Mouse (Mus musculus): ENCODE results near the gene Nop2. TPM values are rescaled to one million over a fixed set of nuclear protein-coding genes. Genes with fewer than 3 reads are reported as not detected.

Nop2 gene
- polyA plus RNA-seq (2015; fragmentation: Nextera tagmentation; extraction: Ambion mirVana): 44.5 and 45.3 TPM in 2 replicates

DNA sequence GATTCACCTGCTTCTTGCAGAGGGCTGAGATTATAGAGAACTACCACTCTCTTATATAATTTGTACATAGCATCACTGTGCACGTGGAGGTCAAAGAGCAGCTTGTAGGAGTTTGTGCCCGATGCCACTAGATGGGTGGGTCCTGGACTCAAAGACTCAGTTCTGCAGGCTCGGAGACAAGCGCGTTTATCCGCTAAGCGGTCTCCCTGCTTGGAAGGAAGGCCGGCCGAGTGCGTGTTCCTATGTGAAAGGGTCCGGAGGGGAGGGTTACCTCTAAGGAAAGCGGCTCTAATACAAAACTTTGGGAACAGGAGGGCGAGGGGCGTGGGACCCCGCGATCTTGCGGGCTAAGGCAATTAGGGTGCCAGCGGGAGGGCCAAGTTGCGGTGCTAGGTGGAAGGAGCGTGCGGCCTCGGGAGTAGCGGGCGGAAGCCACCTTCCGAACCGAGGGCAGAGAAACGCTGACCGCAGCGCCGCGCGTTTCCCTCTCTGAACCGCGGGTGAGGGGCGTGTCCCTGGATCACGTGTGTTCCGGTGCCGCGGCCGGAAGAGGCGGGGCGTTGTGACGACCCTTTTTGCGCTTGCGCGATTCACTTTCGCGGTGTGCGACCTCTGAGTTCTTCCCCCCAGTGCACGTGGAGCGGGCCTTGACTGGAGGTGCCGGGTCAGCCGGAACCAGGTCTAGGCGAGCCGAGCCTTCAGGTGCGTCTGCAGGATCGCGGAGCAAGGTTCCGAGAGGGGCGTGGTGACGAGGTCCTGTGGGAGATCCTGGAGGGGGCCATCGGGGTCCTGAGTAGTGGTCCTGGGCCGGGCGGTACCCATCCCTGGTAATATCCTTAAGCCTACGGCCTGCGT lies at the start of gene Nop2:
TSS of gene Nop2 (plus strand) at position 608 of the 855 bp plus-strand sequence.
- Histone ChIP-seq H3K9ac (peak within 1 kb of the TSS; percentile 85), H3K27ac (replicated peaks) (peak within 1 kb of the TSS; percentile 84), H3K4me1 (replicated peaks) (peaks cover 19% of the 10 kb centered on the region), H3K36me3 (peaks cover 76% of the 10 kb centered on the region), H3K4me3 (peak within 1 kb of the TSS; percentile 92), H3K9me3 (no peaks in the 10 kb centered on the region), H3K4me2 (peak within 1 kb of the TSS; percentile 92), H3K27me3 (no peaks in the 10 kb centered on the region)
- under 1% methylated on average over 66 of the region's 66 CpGs for WGBS
- peak; percentile 94 for ATAC-seq (ENCODE audit: low read depth)

DNA sequence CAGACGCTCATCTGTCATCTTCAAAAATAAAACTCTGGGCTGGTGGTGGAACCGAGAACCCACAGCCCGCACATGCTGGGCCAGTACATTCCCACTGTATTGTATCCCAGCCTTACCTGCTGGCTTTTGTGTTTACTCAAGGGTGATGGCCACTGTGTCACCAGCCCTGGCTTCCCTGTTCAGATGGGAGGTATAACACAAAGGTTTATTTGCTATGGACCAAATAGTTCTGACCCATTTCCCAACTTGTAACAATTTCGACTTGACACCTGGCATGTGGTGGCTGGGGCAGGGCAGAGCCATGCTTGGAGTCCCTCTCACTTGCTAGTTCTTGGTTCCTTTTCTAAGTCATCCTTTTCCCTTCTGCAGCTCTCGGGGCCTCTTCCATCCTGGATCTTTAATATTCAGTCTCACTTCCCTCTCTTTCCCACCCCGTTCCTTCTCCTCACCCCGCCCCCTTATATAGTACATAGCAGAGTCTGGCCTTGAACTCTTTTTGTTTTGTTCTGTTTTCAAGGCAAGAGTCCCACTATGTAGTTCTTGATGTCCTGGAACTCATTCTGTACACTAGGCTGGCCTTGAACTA lies 48.8 kb upstream of the Nop2 start:
- no peak overlapping the region for H3K9ac ChIP-seq
- no peak overlapping the region for H3K4me3 ChIP-seq
- H3K4me1 ChIP-seq (replicated peaks): peaks cover 15% of the 10 kb centered on the region
- no peaks in the 10 kb centered on the region for H3K27me3 ChIP-seq
- H3K4me2 ChIP-seq: no peak overlapping the region
- ATAC-seq (ENCODE audit: low read depth): no peak
- H3K36me3 ChIP-seq: no peaks in the 10 kb centered on the region
- WGBS: 88% methylated on average over 7 of the region's 7 CpGs
- H3K9me3 ChIP-seq: no peaks in the 10 kb centered on the region
- no peak overlapping the region for H3K27ac ChIP-seq (replicated peaks)

DNA sequence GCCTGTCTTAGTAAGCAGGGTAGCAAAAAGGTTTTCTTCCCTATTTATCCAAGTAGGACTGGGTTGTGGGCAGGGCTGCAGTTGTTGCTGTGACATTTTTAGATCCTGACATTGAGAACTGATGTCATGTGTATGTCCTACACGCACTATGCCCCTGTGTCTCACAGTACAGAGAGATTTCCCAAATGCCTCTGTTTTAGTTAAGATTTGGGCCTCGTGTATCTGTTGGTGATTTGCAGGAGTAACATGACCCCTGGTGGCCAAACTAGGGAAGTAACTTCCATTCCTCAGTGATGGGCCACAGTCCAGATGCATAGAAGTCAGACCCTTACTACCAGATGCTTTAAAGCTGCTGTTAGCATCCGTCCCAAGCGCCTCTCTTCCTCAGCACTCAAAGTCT lies 47.3 kb upstream of the Nop2 start:
- Histone ChIP-seq H3K27ac (replicated peaks) (no peak overlapping the region), H3K4me1 (replicated peaks) (peaks cover 27% of the 10 kb centered on the region), H3K9me3 (no peaks in the 10 kb centered on the region), H3K36me3 (no peaks in the 10 kb centered on the region), H3K4me3 (no peak overlapping the region), H3K9ac (no peak overlapping the region), H3K27me3 (no peaks in the 10 kb centered on the region), H3K4me2 (no peak overlapping the region)
- 7% methylated on average over 4 of the region's 4 CpGs for WGBS
- peak; percentile 1; the same call in 1 of the 2 replicates for ATAC-seq (ENCODE audit: low read depth)

DNA sequence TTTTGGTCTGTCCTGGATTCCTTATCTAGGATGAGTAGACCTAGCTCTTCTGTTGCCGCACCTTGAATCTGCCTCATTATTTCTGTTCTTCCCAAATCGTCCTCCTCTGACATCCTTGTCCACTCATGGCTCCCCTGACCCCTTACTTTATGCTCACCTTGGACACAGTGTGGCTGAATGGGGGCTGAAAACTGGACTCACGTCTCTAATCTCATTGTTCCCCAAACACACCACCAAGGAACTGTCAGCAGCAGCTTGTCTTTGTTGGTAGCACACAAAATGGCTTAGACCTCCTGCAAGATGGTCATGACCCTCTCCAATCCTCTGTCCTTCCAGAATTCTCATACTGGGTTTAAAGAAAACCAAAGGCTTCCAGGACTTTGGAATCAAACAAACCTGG lies 43.8 kb upstream of the Nop2 start:
- Histone ChIP-seq H3K9ac (no peak overlapping the region), H3K27ac (replicated peaks) (peak overlapping the region; percentile 95), H3K36me3 (no peaks in the 10 kb centered on the region), H3K4me3 (no peak overlapping the region), H3K4me1 (replicated peaks) (peaks cover 34% of the 10 kb centered on the region), H3K9me3 (no peaks in the 10 kb centered on the region), H3K27me3 (no peaks in the 10 kb centered on the region), H3K4me2 (no peak overlapping the region)
- 80% methylated on average over 3 of the region's 3 CpGs for WGBS
- ATAC-seq (ENCODE audit: low read depth): no peak

DNA sequence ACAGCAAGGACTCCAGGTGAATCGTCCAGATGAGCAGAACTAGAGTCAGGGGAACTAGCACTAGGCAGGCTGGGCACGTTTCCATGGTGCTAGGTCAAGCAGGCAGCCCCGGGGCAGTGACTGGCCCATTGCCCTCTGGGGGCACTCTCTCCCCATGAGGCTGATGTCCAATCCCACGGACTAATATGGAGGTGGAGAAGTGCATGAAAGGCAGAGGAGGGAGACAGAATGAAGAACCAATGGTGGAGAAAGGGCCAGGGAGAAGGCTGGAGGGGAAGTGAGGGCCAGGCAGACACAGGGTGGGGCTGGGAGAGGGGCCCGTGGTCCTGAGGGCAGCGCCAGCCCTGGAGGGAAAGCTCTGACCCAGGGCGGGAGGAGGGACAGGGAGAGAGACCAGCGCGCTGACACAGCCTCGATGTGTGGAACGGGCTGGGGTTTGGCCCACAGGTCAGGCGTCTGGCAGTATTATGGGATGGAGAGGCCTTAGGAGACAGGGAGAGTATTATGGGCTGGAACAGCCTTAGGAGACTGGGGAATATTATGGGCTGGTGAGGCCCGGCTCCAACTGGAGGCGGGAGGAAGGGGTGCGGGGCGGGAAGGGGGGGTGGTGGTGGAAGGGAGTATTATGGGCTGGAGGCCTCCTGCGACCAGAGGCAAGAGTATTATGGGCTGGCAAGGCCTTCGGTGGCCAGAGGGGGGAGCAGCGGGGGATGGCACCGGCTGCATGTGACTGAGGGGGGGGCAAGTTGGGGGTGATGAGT lies 43.0 kb upstream of the Nop2 start:
- Histone ChIP-seq H3K9me3 (no peaks in the 10 kb centered on the region), H3K27me3 (no peaks in the 10 kb centered on the region), H3K4me2 (peak overlapping the region; percentile 51; the same call in 1 of the 2 replicates), H3K4me3 (no peak overlapping the region), H3K4me1 (replicated peaks) (peaks cover 34% of the 10 kb centered on the region), H3K36me3 (no peaks in the 10 kb centered on the region), H3K27ac (replicated peaks) (peak overlapping the region; percentile 95), H3K9ac (peak overlapping the region; percentile 51; the same call in 1 of the 2 replicates)
- peak; percentile 81 for ATAC-seq (ENCODE audit: low read depth)
- 1% methylated on average over 20 of the region's 20 CpGs for WGBS

DNA sequence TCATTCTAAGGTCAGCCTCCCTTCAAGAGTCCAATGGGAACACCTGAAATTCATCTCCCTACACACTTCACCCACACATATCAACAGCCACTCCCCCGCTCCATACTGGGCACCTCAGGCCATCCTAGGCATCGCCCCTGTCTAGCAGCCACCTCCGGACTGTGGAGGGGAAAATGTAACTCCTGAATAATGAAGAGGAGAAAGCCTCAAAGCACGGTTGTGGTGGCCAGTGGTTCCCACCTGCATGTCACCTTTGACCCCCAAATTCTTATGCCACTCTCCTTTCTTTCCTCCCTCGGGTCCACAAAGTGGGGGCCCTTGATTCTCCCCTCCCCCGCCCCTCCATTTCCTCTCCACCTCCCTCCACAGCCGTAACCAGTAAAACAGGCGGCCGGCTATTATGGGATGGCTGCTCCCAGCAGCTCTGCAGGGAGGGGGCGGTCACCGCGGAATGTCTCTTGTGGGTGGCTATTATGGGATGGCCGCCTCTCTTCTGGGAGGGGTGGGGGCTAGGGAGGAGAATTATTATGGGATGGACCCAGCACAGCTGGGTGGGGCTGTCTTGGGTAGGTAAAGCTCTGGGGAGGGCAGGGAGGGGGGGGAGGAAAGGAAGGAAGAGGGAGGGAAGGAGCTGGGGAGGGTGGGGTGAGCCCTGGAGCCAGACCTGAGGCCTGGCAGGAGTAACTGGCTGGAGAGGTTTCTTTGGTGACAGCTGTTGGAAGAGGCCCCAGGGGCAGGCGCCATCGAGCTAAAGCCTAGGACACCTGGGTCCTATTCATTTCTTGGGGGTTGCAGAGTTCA lies 42.0 kb upstream of the Nop2 start:
- peak; percentile 82 for ATAC-seq (ENCODE audit: low read depth)
- H3K4me2 ChIP-seq: peak overlapping the region; percentile 51

DNA sequence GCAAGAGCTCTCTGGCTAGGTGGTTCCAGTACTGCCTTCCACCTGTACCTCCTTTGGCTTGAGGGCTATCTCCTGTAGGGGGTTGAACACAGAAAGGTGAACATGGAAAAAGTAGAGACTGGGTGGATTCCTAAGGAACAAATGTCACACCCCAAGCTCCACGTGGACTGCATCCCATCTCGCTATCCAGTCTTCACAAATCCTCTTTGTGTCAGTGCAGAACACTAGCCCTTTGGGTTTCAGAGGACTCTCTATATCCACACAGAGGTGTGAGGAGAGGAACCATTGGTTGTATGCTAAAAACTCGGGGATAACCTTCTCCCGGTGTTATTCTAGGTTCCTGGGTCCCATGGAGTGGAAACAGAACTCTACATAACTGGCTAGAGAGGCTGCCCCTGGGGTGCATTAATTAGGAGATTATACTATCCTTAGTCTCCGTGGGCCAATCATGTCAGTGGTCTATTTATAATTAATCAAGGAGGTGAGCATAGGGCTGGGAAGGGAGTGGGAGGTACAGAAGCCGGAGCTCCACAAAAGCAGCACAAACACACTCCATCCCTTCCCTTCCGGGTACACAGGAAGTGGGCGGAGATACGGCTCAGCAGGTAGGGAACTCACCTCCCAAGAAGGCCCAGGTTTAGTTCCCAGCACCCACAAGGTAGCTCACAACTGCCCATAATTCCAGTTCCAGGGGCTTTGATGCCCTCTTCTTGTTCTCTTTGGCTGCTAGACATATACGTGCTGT lies 41.2 kb upstream of the Nop2 start:
- H3K4me2 ChIP-seq: peak overlapping the region; percentile 51
- H3K36me3 ChIP-seq: no peaks in the 10 kb centered on the region
- H3K9ac ChIP-seq: peak overlapping the region; percentile 64
- peak overlapping the region; percentile 95 for H3K27ac ChIP-seq (replicated peaks)
- no peaks in the 10 kb centered on the region for H3K27me3 ChIP-seq
- ATAC-seq (ENCODE audit: low read depth): no peak; the same call in 1 of the 2 replicates
- no peaks in the 10 kb centered on the region for H3K9me3 ChIP-seq
- 43% methylated on average over 10 of the region's 10 CpGs for WGBS
- H3K4me3 ChIP-seq: 0 out of 2 replicates have a peak overlapping the region, but pooled peaks have one; percentile 15
- H3K4me1 ChIP-seq (replicated peaks): peaks cover 32% of the 10 kb centered on the region

More for the DNA sequence above, 42.0 kb upstream of the Nop2 start:
- Histone ChIP-seq H3K9me3 (no peaks in the 10 kb centered on the region), H3K36me3 (no peaks in the 10 kb centered on the region), H3K4me1 (replicated peaks) (peaks cover 29% of the 10 kb centered on the region), H3K9ac (peak overlapping the region; percentile 64), H3K27ac (replicated peaks) (peak overlapping the region; percentile 95), H3K4me3 (peak overlapping the region; percentile 15), H3K27me3 (no peaks in the 10 kb centered on the region)
- 2% methylated on average over 15 of the region's 15 CpGs for WGBS

DNA sequence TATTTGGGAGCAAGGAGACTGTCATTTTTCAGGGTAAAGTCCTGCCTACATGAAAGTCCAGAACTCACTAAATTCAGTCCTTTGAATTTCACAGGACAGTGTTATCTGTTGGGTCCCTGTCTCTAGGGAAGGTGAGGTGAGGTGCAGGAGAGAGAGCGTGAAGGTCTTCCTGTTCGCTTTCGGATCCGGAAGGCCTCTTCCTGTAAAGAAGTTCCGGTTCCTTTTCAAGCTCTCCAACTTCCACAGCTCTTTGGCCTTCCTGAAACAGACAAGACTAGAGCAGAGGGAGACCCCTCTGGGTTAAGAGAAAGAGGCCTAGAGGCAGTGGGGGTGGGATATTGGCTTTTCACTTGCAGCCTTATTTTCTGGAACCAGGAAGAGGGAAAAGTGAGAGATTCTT lies 39.3 kb upstream of the Nop2 start:
- Histone ChIP-seq H3K4me2 (no peak overlapping the region), H3K9ac (no peak overlapping the region), H3K27me3 (no peaks in the 10 kb centered on the region), H3K36me3 (no peaks in the 10 kb centered on the region), H3K4me3 (no peak overlapping the region), H3K27ac (replicated peaks) (no peak overlapping the region), H3K9me3 (no peaks in the 10 kb centered on the region), H3K4me1 (replicated peaks) (peaks cover 35% of the 10 kb centered on the region)
- 86% methylated on average over 5 of the region's 5 CpGs for WGBS
- no peak for ATAC-seq (ENCODE audit: low read depth)

DNA sequence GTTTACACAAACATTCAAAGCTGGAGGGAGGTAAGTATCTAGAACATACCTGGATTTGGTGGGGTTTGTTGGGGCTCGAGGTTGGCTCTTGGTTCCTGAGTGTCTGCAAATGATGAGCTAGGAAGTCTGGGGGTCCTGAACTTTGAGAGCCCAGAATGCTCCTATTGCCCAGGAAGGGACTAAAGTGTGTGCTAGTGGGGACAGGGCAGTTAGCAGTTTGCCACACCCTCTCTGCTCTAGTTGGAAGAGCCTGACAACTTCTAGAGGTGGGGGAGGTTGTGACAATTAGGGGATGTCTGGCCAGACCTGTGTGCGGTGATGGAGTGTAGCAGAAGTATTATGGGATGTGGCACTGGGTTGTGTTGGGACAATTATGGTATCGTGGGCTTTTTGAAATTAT lies 36.9 kb upstream of the Nop2 start:
- Histone ChIP-seq H3K4me1 (replicated peaks) (peaks cover 44% of the 10 kb centered on the region), H3K36me3 (peaks cover 18% of the 10 kb centered on the region), H3K4me3 (no peak overlapping the region), H3K9me3 (no peaks in the 10 kb centered on the region), H3K4me2 (no peak overlapping the region), H3K27me3 (no peaks in the 10 kb centered on the region), H3K27ac (replicated peaks) (peak overlapping the region; percentile 97), H3K9ac (no peak overlapping the region)
- no peak for ATAC-seq (ENCODE audit: low read depth)
- 58% methylated on average over 3 of the region's 3 CpGs for WGBS

DNA sequence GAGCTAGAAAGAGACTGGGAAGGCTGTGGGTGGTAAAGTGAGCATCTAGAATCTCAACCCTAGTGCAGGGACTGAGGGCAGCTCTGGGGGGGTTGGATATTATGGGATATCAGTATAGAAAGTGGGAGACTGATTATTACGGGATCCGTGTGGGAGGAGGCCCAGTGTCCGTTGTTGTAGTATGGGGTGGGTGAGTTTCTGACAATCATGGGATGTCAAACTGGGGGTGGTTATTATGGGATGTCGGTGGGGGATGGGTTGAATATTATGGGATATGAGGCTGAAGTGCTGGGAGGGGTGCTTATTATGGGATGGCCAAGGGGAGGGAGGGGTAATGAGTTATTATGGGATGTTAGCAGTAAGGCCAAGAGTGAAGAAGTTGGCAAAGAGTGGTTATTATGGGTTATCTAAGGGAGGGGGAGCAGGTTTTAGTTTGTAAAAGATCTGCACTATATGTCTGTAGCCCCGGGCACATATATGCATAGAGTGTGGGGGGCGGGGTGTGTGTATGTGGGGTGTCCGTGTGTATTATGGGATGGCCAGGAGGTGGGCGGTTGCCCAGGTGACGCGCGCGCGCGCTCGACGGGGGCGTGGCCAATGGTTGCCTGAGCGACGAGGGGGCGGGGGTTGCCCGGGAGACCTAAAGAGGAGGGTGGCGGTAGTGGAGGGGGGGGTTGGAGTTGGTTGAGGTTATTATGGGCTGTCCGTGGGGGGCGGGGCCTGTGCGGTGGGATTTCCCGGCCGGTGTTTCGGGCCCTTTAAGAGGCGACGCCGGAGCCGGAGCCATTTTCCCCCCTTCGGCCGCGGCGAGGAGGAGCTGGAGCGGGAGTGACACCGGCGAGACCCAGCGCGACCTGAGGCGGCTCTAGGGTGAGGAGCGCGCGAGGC lies 36.1 kb upstream of the Nop2 start, which contains the start of gene Chd4:
TSS of gene Chd4 (plus strand) at position 591 of the 888 bp plus-strand sequence.
- H3K4me2 ChIP-seq: peak within 1 kb of the TSS; percentile 98
- no peaks in the 10 kb centered on the region for H3K9me3 ChIP-seq
- ATAC-seq (ENCODE audit: low read depth): peak; percentile 76
- peaks cover 44% of the 10 kb centered on the region for H3K4me1 ChIP-seq (replicated peaks)
- peak within 1 kb of the TSS; percentile 97 for H3K27ac ChIP-seq (replicated peaks)
- peaks cover 26% of the 10 kb centered on the region for H3K36me3 ChIP-seq
- peak within 1 kb of the TSS; percentile 99 for H3K4me3 ChIP-seq
- no peaks in the 10 kb centered on the region for H3K27me3 ChIP-seq
- WGBS: 1% methylated on average over 42 of the region's 45 CpGs
- H3K9ac ChIP-seq: peak within 1 kb of the TSS; percentile 99

All from neural tube, embryonic 13.5 days (tissue).